In genomic region chr12:91500475-91500874, GRCm38 (mm10) we compare ENCODE assay signal across 26 mouse cellular contexts.
"Had no signal": no experiment of that assay in that cellular context is flagged by ENCODE, and none has a peak within 500 bp of the region (broad histone marks: within the 10 kb centered on the region; RNA-seq: fewer than 3 reads in every experiment).

No protein-coding gene starts in this region.

- H3K4me1 ChIP-seq: heart, embryonic 10.5 days; heart, embryonic 12.5 days; kidney, embryonic 15.5 days; limb, embryonic 15.5 days; liver, embryonic 12.5 days had no signal

- H3K9me3 ChIP-seq: heart, embryonic 10.5 days; heart, embryonic 12.5 days; hindbrain, embryonic 10.5 days; hindbrain, embryonic 12.5 days; kidney, embryonic 15.5 days; limb, embryonic 13.5 days; limb, embryonic 15.5 days; liver, embryonic 12.5 days had no signal

- H3K27ac ChIP-seq: heart, embryonic 10.5 days; hindbrain, embryonic 10.5 days; hindbrain, embryonic 12.5 days; hindbrain, embryonic 14.5 days; kidney, embryonic 15.5 days; kidney, postnatal 0 days; limb, embryonic 13.5 days; limb, embryonic 15.5 days; liver, embryonic 12.5 days; liver, embryonic 14.5 days had no signal

- H3K4me3 ChIP-seq: heart, embryonic 10.5 days; heart, embryonic 12.5 days; hindbrain, embryonic 10.5 days; hindbrain, embryonic 12.5 days; kidney, embryonic 15.5 days; limb, embryonic 13.5 days; limb, embryonic 15.5 days; liver, embryonic 12.5 days had no signal

- H3K36me3 ChIP-seq: heart, embryonic 10.5 days; heart, embryonic 12.5 days; hindbrain, embryonic 10.5 days; hindbrain, embryonic 12.5 days; kidney, embryonic 15.5 days; limb, embryonic 13.5 days; limb, embryonic 15.5 days; liver, embryonic 12.5 days had no signal

- DNase-seq: gastrocnemius, postnatal 14 days; gastrocnemius, postnatal 36 days; heart, adult 18-20 months; heart, postnatal 10 days; heart, postnatal 4 days; kidney, adult 11 months; kidney, adult 2 months; kidney, adult 9 months; kidney, postnatal 14 days; kidney, postnatal 36 days; layer of hippocampus, adult 9-11 months; layer of hippocampus, postnatal 36 days; left cerebral cortex, postnatal 4 days had no signal

- ATAC-seq: hindbrain, embryonic 16.5 days; inflammation-experienced regulatory T-cells, adult 6 months; liver, embryonic 12.5 days had no signal

- H3K27me3 ChIP-seq: heart, embryonic 12.5 days; hindbrain, embryonic 12.5 days; kidney, embryonic 15.5 days; limb, embryonic 13.5 days; limb, embryonic 15.5 days; liver, embryonic 12.5 days had no signal

- H3K9ac ChIP-seq: heart, embryonic 12.5 days; hindbrain, embryonic 12.5 days; hindbrain, embryonic 14.5 days; kidney, embryonic 15.5 days; limb, embryonic 13.5 days; limb, embryonic 15.5 days; liver, embryonic 12.5 days; liver, embryonic 14.5 days had no signal

- H3K4me2 ChIP-seq: heart, embryonic 12.5 days; hindbrain, embryonic 12.5 days; hindbrain, embryonic 14.5 days; kidney, embryonic 15.5 days; limb, embryonic 13.5 days; limb, embryonic 15.5 days; liver, embryonic 12.5 days had no signal
